Mouse (Mus musculus) spleen, postnatal 36 days (tissue): ENCODE measurements at regions not wholly inside any gene's neighbourhood (a gene's known extent, or its start where the extent isn't known, plus 50 kb on each side); places are given as distances from the start of the nearest gene placed in this dataset.

ENCODE experiments used
- DNase-seq, 2 experiments: peaks; one replicate each; pipeline ENCODE4 v3.0.0; 2022; ENCODE audit warnings: low spot score in 2 of 2, mixed read lengths in 1 of 2

DNA sequence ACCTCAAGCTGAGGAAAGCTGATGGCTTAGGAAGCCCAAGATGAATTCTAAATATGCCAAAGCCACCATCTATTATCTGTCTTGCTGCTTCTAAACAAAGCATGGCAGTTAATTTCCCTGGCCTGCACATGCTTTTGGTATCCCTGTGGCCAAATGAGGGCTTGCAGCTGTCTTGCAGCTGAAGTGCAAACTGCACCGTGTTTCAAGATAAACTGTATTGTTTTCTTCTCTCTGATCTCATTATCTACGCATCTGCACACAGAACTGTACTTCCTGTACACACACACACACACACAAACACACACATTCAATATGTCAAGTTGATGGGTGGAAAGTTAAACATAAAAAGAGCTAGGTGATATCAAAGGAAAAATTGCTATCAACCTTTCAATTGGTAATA lies 221.7 kb upstream of the Veph1 start:
- no peak for DNase-seq

DNA sequence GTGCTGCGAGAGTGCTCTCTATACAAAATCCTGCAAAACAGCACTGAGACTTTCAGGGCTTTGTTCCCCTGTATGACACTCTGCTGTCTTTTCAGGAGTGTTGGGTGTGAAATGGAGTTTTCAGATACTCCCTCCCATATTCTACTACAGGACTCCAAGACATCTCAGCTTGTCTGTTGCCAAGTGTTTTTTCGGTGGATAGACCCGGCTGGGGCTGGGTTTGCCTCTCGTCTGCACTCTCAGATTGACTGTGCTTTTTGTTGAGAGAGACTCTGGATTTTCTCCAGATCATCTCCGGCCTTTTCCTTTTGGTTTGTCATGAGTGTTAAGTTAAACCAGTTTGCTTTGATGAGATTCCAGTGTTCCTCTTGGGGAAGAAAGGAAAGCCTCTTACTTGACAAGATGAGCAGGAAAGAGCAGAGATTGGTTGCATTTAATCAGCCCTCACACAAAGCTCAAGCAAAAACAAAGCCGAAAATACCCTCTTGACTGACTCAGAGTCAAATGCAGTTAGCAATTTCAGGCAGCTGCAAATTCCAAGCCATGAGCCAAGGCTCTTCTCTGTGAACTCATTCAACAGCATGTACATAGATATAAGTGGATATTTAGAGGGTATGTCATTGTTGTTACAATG lies 219.3 kb upstream of the Veph1 start:
- no peak for DNase-seq

DNA sequence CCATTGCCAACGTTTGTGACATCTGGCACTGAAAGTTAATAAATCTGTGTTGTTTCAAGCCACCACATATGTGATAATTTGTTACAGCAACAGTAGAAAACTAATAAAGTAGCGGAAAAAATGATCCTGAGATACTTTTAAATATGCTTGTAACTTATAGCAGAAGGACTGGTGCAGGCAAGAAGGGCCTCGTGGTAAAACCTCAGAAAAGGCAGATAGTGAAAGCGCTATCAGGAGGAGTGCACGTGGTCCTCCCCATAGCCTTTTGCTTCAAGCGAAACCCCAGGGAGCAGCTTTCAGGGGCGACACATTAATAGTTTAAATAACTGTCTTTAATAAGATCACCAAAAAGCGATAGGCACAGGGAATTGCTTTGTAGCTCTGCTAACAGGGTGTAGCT lies 217.9 kb upstream of the Veph1 start:
- no peak for DNase-seq

DNA sequence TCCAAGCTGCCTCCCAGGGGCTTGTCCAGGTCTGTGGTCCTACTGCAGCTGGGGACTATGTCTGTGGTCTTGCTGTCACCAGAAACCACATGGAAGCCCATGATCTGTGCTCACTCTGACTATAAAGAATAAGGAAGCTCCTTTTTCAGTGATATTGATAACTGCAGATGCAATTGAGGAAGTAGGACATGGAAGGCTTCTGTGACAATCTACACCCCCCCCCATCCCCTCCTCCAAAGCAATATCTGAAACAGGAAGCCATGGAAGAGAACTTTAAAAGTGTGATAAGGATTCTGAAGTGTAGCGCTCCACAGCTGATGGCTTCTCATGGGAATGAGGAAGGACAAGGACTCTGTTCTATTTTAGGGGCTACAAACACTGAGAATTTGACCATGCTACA lies 215.8 kb upstream of the Veph1 start:
- DNase-seq = no peak

DNA sequence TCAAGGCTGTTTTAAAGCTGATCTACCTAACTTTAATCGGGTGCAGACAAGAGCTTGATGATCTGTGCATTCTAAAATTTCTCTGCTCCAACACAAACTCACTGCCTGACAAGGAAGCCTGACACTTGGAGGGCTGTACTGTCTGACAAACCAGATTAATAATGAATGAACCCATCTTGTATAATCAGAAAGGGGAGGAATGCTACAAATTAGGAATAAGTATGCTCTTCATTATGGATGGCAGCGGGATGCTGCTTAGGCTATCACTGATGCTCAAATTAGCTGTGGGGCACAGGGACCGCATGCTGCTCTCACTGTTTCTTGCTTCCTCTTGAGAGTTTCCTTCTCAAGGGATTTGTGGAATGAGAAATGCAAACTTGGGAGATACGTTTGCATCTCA lies 213.8 kb upstream of the Veph1 start:
- DNase-seq = no peak

DNA sequence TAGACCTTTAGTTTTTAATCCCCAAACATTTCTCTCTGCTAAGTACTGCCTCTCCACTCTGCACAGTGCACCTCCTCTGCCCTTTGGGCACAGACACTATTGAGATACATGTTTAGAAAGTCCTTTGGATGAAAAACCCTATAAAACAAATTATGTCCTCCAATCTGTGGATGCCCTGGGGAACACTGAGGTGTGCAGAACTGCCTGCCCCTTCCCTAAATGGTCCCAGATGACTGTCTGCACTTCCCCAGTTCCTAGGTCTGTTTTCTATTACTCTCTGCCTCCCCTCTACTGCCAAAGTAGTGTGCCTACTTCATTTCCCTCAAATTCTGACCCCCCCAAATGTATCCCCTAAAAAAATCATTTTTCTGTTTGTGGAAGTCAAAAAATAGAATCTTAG lies 209.5 kb upstream of the Veph1 start:
- DNase-seq = no peak

DNA sequence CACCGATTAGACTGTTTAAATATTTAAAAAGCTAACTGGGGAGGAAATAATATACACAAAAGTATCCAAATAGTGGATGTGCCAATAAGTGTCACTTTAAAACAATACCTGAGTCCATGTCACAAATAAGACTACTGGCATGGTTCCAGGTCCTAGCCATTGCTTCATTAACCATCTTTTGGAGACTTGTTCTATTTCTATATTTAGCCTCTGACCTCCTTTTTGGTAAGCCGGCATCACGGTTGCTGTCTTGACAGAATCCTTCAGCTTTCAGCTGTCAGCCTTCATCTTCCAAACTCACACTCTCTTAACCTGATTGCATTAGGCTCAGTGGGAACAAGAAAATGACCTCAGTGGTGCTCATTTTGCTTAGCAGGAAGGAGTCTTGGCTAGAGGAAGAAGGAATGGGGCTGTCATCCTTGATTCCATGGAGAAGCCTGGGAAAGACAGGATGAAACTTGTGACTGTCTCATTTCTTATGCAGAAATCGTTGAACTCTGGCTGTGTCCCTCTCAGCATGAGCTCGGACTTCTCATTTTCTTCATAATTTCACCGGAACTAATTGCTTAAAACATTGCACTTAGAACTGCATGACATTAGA lies 208.9 kb upstream of the Veph1 start:
- DNase-seq = no peak

DNA sequence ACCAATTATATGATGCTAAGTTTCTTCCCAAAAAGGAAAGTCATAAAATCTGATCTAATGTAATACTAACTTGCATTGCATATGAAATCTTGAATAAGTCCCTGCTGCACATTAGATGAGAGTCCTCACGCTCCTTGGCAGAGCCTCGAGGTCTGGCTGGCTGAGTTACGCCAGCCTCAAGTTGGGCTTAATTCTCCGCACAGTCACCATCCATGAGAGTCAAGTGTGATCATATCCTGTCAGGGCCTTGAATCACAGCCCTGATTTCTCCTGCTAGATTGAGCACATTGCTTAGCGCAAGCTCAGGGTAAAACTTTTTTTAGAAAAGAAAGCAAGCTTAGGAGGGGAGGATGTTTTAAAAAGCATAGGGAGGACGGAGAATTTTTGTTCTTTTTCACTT lies 208.1 kb upstream of the Veph1 start:
- DNase-seq = no peak

DNA sequence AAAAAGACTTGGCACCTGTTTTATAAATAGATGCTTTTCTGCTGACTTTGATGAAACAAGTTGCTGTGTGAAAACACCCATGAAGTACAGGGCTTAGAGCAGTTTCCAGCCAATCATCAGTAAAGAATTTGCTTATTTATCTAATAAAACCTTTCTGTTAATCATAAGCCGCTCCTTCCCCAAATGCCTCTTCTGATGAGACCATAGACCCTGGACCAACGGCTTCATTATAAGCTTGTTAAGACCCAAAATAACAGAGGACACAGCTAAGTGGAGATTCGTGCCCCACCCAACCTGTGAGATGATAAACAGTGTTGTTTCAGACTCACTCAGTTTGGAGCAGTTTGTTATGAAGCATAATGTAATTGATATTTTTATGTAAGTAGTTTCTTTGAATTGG lies 207.0 kb upstream of the Veph1 start:
- DNase-seq = no peak

DNA sequence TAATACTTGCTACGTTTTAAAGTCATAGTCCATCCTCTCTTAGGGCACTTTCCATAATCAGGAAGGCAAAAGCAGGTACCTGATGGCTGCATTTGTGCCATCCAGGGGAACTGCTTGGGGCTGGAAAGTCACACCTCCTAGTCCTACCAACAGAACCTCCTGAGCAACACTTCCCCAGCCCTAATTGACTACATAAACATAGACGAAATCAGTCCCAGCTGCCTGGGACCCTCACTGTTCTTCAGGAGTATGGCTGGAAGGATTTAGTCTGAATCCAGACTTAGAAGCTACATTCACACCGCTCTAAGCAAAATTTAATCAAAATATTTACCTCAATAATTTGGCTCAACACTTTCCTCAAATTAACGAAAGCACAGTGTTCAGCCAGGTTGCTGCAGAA lies 205.2 kb upstream of the Veph1 start:
- DNase-seq = no peak

DNA sequence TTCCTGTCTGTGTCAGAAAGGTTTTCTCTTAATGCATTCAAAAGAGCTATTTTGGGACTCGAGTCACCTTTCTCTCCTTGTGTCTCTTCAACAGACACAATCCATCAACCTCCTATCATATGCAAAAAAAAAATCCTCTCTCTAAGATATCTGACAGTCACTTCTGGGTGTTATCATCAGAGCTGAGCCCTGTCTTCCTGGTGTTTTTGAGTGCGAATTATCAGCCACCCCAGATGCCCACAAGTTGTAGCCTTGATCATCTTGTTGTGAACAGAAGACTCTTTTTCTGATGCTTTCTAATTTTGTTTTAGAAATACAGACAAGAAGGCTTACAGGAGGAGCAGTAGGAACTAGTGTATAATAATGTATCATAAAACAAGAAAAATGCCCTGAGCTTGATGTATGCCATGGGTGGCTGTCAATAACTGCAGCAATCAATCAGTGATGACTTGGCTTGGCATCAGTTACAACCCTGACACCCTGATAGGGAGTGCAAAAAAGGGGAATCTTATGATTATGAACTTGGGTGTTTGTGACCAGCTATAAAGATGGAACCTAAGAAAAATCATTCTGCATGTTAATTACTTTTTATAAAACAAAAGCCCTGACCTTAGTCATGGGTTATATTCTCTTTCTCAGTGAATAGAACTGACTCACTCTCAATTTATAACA lies 197.9 kb upstream of the Veph1 start:
- peak; percentile 9 to 17 for DNase-seq

DNA sequence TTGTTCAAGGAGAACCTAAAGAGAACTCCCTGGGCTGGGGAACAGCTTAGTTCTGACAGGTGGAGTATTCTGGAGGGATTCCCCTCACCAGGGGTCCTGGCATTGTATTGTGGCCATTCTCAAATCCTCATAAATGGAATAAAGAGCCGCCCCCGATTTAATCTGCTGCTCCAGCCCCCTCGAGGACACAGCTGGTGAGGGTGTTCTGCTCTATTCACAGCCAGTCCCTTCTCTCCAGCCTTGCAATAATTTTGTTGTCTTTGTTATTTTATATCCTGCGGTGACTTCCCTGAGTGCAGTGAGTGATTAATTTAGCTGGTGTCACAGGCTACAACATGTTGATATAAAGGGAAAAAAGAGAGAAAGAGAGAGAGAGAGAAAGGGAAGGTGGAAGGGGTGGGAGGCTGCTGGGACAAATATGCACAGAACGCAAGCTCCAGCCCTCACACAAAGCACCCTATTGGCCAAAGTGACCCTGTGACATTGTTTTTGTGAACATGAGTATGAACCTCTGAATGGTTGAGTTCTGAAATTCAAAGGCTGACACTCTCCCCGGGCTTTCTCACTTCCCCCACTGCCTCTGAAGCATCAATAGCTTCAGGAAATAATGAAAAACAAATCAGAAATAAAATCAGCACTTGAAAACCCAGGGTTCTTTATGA lies 194.2 kb upstream of the Veph1 start:
- no peak for DNase-seq

DNA sequence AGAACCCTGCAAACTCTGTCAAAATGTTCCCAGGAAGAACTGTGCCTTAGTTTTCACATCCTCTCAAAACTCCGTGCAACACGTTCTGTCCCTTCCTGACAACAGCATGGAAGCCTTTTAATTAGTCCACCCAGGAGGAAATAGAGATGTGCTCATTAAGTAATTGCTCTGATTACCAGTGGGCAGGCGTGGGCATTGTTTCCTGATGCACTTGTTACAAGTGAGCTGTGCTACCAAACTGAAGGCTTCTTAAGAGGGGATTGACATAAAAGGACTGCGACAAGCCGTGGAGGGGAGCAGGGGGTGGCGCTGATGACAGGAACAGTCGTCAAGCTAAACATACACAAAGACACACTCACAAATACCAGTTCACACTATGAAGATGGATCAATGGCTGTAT lies 192.1 kb upstream of the Veph1 start:
- DNase-seq = no peak

DNA sequence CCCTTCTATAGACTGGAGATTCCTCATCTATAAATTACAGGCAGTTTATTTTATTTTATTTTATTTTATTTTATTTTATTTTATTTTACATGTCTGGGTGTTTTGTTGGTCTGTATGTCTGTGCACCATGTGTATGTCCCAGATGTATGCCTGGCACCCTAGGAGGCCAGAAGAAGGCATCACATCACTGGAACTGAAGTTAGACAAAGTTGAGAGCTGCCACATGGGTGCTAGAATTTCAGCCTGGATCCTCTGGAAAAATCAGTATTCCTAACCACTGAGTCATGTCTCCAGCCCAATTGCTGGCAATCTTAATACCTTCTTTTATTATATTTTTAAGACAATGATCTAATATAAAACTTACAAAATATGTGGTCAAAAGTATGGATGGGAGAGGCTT lies 190.0 kb upstream of the Veph1 start:
- DNase-seq = no peak

DNA sequence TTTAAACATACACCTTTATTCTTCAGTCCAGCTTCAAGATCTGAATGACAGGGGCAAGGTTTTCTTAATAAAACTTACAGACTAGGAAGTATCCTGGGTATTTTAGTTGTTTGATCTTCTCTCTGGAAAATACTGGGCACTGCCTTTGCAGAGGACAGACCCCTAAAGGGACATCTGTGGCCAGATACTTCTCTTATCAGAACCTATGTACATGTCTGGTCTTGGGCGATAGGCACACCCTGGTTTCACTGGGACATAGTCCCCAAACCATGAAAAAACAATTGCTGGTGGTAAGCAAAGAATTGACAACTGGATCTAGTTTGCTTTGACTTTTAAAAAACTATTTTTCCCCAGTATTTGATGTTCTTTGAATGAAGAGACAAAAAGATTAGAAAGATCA lies 189.5 kb upstream of the Veph1 start:
- peak; percentile 51 to 69 for DNase-seq

DNA sequence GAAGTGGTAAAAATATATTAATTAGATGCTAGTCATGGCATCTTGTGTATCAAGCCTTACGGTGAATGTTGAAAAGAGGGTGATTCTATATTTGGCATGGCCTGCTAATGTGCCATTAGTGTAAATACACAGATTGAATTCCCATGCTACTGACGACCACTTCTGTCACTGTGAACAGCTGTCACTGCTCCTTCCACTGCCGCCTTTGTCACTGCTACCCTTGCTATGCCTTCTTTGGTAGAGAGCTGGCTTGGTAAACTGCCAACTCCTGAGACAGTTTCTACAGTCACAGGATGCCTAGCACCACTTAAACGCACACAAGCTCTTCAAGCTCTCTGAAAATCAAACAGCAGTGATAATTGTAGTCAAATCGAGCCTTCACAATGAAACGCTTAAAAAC lies 184.1 kb upstream of the Veph1 start:
- no peak for DNase-seq

DNA sequence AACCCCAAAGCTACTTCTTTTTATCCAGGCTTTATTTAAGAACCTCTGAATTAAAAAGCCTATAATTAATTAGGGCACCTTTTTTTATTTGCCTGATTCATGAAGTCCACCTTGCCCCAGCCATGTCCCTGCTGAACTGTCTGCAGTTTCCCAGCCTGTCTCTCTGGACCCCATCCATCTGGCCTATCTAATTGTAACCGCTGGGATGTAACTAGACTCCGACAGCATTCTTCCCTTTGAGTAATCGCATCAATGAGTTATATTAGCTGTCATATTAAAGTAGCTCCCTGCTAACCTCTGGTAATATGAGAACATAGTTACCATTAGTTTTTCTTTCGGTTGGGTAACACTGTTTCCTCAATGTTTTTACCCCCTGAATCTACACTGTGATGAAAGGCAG lies 182.6 kb upstream of the Veph1 start:
- DNase-seq = no peak

DNA sequence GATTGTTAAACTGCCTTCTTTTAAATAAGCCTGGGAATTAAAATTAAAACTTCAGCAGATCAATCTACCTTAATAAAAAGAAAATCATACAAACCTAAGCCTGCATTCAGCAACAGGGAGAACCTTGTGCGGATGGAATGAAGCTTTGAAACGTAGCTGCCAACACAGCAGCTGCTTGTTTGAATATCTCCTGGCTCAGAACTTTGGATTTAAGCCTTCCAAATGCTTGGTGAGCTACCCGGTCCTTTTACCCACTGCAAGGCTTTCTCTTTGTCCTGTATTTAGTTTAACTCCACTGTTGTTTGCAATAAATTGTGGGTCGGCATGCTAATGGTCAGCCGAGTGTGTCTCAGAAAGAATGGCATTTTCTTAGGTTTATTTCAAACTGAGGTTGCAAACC lies 169.7 kb upstream of the Veph1 start:
- no peak for DNase-seq

DNA sequence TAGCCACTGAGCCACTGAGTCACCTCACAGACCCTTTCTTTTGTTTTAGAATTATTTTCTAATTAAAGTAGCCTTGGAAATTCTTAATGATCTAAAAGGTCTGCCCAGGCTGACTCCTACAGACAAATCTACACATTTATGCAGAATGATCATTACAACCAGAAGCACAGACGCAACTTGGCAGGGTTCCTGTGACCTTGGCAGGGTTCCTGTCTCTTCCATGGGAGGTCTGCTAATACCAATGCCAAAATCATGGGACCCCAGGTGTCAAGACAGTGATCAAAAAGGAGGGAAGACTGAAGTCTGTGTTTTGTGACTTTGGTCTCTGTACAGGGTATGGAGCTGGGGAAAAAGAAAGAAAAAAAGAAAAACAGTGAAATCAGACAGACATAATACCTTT lies 168.7 kb upstream of the Veph1 start:
- no peak for DNase-seq

DNA sequence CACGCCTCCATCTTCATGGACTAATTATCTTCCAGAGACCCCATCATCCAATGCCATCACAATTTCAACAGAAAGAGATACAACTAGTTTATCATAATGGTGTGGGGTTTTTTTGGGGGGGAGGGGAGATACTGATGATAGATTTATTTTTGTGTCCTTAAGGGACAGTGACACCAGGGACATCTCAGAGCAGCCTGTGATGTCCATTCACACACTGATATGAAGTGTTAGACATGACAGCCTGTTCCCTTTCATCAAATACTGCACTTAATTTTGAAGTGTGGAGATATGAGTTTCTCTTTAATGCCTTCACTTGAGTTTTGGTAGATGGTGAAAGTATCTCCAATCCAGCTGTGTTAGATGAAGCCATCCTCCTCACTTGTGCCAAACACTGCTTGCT lies 165.7 kb upstream of the Veph1 start:
- DNase-seq = no peak

DNA sequence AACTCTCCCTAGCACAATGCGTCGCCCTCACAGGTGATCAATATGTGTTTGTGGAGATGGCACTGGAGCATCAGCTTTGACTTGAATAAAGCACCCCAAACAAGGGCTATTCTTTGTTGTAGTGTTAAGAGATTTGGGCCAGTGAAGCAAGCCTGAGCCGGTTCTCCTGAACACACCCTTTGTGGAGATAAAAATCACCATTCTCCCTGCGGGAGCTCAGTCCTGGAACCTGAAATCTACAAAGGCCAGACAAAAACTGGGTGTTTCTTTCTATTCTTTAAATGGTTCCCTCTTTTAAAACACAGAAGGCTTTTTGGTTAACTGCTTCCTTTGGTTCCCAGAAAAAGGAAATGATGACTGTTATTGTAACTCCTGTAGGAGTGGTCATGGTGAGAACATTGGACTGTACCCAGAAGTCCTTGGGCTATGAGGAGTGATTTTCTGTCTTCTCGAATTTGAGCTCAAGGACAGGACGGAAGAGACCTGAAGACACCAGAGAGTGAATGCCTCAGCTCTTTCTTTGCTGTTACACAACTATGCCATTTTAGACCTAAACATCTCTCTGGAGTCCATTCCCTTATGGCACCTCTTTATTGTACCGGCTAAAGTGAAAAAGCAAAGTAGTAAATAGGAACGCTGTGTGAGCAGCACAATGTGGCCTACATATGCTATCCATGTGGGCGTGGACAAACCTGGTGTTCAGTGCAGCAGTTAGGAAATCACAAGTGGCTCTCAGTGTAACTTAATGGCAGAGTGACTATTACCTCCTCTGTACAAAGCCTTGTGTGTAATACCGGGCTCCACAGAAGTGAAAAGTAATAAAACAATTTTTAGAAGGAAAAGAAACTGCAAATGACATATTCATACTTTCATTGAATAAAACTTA lies 149.9 kb upstream of the Veph1 start:
- no peak for DNase-seq

DNA sequence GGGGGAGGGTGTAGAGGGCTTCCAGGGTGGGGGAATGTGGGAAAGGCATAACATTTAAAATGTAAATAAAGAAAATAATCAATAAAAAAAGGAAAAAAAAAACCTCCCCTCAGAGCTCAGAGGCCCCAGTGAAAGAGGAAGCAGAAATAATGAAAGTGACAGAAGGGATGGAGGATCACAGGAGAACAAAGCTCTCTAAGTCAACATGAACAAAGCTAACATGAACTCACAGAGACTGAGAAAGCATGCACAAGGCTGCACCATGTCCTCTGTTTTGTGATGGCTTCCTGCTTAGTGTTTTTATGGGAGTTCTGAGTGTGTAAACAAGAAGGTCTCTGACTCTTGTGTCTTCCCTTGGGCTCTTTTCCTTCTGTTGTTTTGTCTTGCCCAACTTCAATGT lies 136.6 kb upstream of the Veph1 start:
- no peak for DNase-seq
